Mouse (Mus musculus) left cerebral cortex, postnatal 10 days (tissue): ENCODE data around the gene Nfix. TPM values are rescaled to one million over a fixed set of nuclear protein-coding genes. Genes with fewer than 3 reads are reported as not detected.
"Not testable (repeated sequence)": the region's sequence is repeated elsewhere in the genome, so short reads cannot be mapped to it uniquely, and the experiment has no call there.

Source experiments
- DNase-seq, 2 experiments: peaks; one replicate each; pipeline ENCODE4 v3.0.0; 2021 to 2022; ENCODE audit warnings: low spot score in 2 of 2, mixed read lengths in 1 of 2; ENCODE audit errors: extremely low spot score in 1 of 2
- intact Hi-C: fragments of 180-260 bp; cut with DNase I; formaldehyde crosslinking; loops from one replicate; pipeline ENCODE4 v1.15.1; 2025
- total RNA-seq, 2 experiments: library from RNA; stranded (reverse); gene quantifications; 2 replicates each; pipeline ENCODE4 v1.2.3; 2021

Nfix gene
- total RNA-seq, 2 experiments from 2014 or later, result 397 to 441 TPM

GRCm38 (mm10) chr8:84834002-84834865 is 34.1 kb upstream of the Nfix start:
- no peak for DNase-seq
- intact Hi-C loops, result no loop called here

- intact Hi-C loops, result no loop called here
- no peak for DNase-seq
Observed at GRCm38 (mm10) chr8:84832759-84833742, 32.9 kb upstream of the Nfix start.

- intact Hi-C loops, result no loop called here
- DNase-seq, result peak; percentile 66 to 86
Observed at GRCm38 (mm10) chr8:84832034-84832717, 32.0 kb upstream of the Nfix start.

- no peak for DNase-seq
- intact Hi-C loops, result no loop called here
Observed at GRCm38 (mm10) chr8:84831490-84831889, 31.3 kb upstream of the Nfix start, which contains the start of gene Gadd45gip1. Gadd45gip1 (plus strand) TSS chr8:84831522.

GRCm38 (mm10) chr8:84826518-84826917 is 26.4 kb upstream of the Nfix start:
- DNase-seq, intact Hi-C loops: not testable (repeated sequence)

- intact Hi-C loops, result no loop called here
- DNase-seq, result no peak
Observed at GRCm38 (mm10) chr8:84825636-84826035, 25.5 kb upstream of the Nfix start.

- peak in 1 of 2 experiments; percentile 80 for DNase-seq
Observed at GRCm38 (mm10) chr8:84823653-84824052, 23.5 kb upstream of the Nfix start.

GRCm38 (mm10) chr8:84822723-84823122 is 22.6 kb upstream of the Nfix start, which contains the start of gene Dand5:
Dand5 (minus strand) TSS chr8:84822823.
- no peak for DNase-seq
- intact Hi-C loops, result no loop called here

More at GRCm38 (mm10) chr8:84823653-84824052, 23.5 kb upstream of the Nfix start:
- intact Hi-C loops, result no loop called here

- DNase-seq, result no peak
Observed at GRCm38 (mm10) chr8:84816117-84816516, 16.0 kb upstream of the Nfix start.

GRCm38 (mm10) chr8:84815547-84815946 is 15.4 kb upstream of the Nfix start:
- DNase-seq, result peak; percentile 90 to 93
- intact Hi-C loops, result no loop called here

More at GRCm38 (mm10) chr8:84816117-84816516, 16.0 kb upstream of the Nfix start:
- intact Hi-C loops, result no loop called here

GRCm38 (mm10) chr8:84814555-84815441 is 14.7 kb upstream of the Nfix start:
- peak in 1 of 2 experiments; percentile 74 for DNase-seq
- intact Hi-C loops, result loop anchor here (5.0 kb wide), 2 partner anchors 172 to 222 kb away; no protein-coding TSS in a partner anchor

- DNase-seq, result no peak
- intact Hi-C loops, result loop anchor here (5.0 kb wide), 2 partner anchors 172 to 222 kb away; no protein-coding TSS in a partner anchor
Observed at GRCm38 (mm10) chr8:84814240-84814554, 14.1 kb upstream of the Nfix start.

GRCm38 (mm10) chr8:84813830-84814229 is 13.7 kb upstream of the Nfix start:
- DNase-seq, result no peak
- intact Hi-C loops, result loop anchor here (2.0 to 5.0 kb wide), 3 partner anchors 105 to 222 kb away; no protein-coding TSS in a partner anchor

GRCm38 (mm10) chr8:84813059-84813458 is 12.9 kb upstream of the Nfix start:
- intact Hi-C loops, result loop anchor here (2.0 to 5.0 kb wide), 3 partner anchors 104 to 221 kb away; no protein-coding TSS in a partner anchor
- DNase-seq, result peak; percentile 82 to 84

GRCm38 (mm10) chr8:84811303-84811702 is 11.2 kb upstream of the Nfix start:
- intact Hi-C loops, result loop anchor here (2.0 to 5.0 kb wide), 3 partner anchors 113 to 219 kb away; no protein-coding TSS in a partner anchor

GRCm38 (mm10) chr8:84810896-84811295 is 10.8 kb upstream of the Nfix start:
- intact Hi-C loops, result loop anchor here (2.0 to 5.0 kb wide), 3 partner anchors 112 to 219 kb away; no protein-coding TSS in a partner anchor
- peak; percentile 93 to 94 for DNase-seq

More at GRCm38 (mm10) chr8:84811303-84811702, 11.2 kb upstream of the Nfix start:
- no peak for DNase-seq

GRCm38 (mm10) chr8:84809941-84810280 is 9.8 kb upstream of the Nfix start:
- intact Hi-C loops, result loop anchor here (2.0 to 5.0 kb wide), 3 partner anchors 111 to 218 kb away; no protein-coding TSS in a partner anchor
- no peak for DNase-seq
